Mouse (Mus musculus) C3H10T1/2 (cell line): ENCODE data around the gene Sectm1b. TPM values are rescaled to one million over a fixed set of nuclear protein-coding genes. Genes with fewer than 3 reads are reported as not detected.

Experiments
- polyA plus RNA-seq, 2 experiments: library from polyadenylated mRNA; unstranded; fragments of >200 nt; fragmentation: generic; extraction: Trizol; gene quantifications; one replicate each; pipeline ENCODE4 v1.2.1; 2012; ENCODE audit warnings: missing spikeins in 2 of 2

The Sectm1b gene
- polyA plus RNA-seq, result not detected

GRCm38 (mm10) chr11:121063379-121063778 is at the start of gene Sectm1b:
Sectm1b (minus strand) TSS chr11:121063569.

GRCm38 (mm10) chr11:121081120-121081519 is 17.8 kb upstream of the Sectm1b start, which contains the start of gene Sectm1a:
Sectm1a (minus strand) TSS chr11:121081220.

DNA sequence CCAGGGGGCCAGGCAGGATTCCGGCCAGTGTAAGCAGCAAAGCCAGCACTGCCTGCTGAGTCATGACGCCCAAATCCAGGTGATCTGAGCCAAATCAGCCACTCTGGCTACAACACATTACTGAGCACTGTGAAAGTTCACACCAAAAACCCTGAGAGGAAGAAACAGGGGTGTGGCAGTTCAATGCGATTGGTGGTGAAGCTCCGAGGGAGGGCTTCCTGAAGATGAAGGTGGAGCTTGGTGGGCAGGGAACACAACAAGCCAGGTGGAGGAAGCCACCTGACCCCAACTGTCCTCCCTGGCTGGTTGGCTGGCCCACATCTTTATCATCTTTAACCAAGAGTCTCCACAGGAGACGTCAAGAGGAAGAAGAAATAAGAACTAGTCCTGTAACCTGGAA is 24.1 kb downstream of the Sectm1b start, which contains the start of gene Cd7:
Cd7 (minus strand) TSS at position 117 of the 400 bp plus-strand sequence.

Other genes with a start within 250 kb of the Sectm1b start
- 100 to 1,000 TPM; 217 to 230 TPM for gene Fasn, start 239.0 kb downstream of the Sectm1b start, polyA plus RNA-seq
- gene Ccdc57, start 130.7 kb downstream of the Sectm1b start, polyA plus RNA-seq, result 1 to 10 TPM; 1.1 to 5.6 TPM
- gene Slc16a3, start 115.1 kb downstream of the Sectm1b start, polyA plus RNA-seq, result 1 to 10 TPM in 1 of 2 experiments, under 1 TPM in 1; 0.98 to 1.5 TPM
- 100 to 1,000 TPM in 1 of 2 experiments, 10 to 100 TPM in 1; 48.0 to 125 TPM for gene Csnk1d, start 72.2 kb downstream of the Sectm1b start, polyA plus RNA-seq
- gene Cd7, start 24.2 kb downstream of the Sectm1b start, polyA plus RNA-seq, result under 1 TPM in 1 of 2 experiments, not detected in 1; 0.06 TPM
- under 1 TPM in 1 of 2 experiments, not detected in 1; 0.07 TPM for gene Sectm1a, start 17.7 kb upstream of the Sectm1b start, polyA plus RNA-seq
- gene Tex19.2, start 55.1 kb upstream of the Sectm1b start, polyA plus RNA-seq, result under 1 TPM in 1 of 2 experiments, not detected in 1; 0.02 TPM
- gene Tex19.1, start 82.6 kb upstream of the Sectm1b start, polyA plus RNA-seq, result not detected
- not detected for gene Uts2r, start 96.7 kb upstream of the Sectm1b start, polyA plus RNA-seq
- gene Hexdc, start 140.9 kb upstream of the Sectm1b start, polyA plus RNA-seq, result 10 to 100 TPM in 1 of 2 experiments, 1 to 10 TPM in 1; 7.1 to 18.4 TPM
- 10 to 100 TPM; 16.4 to 16.7 TPM for gene Ogfod3, start 141.1 kb upstream of the Sectm1b start, polyA plus RNA-seq
- gene Cybc1, start 165.8 kb upstream of the Sectm1b start, polyA plus RNA-seq, result 10 to 100 TPM; 12.7 to 49.8 TPM
- 10 to 100 TPM in 1 of 2 experiments, 1 to 10 TPM in 1; 2.2 to 22.5 TPM for gene Narf, start 173.7 kb upstream of the Sectm1b start, polyA plus RNA-seq
- 10 to 100 TPM; 13.2 to 23.6 TPM for gene Foxk2, start 196.4 kb upstream of the Sectm1b start, polyA plus RNA-seq